Mouse (Mus musculus): ENCODE measurements around the gene Tmem116.

Tmem116 gene

GRCm38 (mm10) chr5:121451644-121452025 is at the start of gene Tmem116:
Gene Tmem116 (plus strand): TSS chr5:121451893.
- no peak for DNase-seq (ENCODE audit: low read depth)

- no peak for DNase-seq (ENCODE audit: low read depth)
Observed at GRCm38 (mm10) chr5:121407856-121408255, 43.8 kb upstream of the Tmem116 start.

- no peak for DNase-seq (ENCODE audit: low read depth)
Observed at GRCm38 (mm10) chr5:121410975-121411374, 40.7 kb upstream of the Tmem116 start.

GRCm38 (mm10) chr5:121420721-121421120 is 31.0 kb upstream of the Tmem116 start:
- DNase-seq (ENCODE audit: low read depth): no peak

- no peak for DNase-seq (ENCODE audit: low read depth)
Observed at GRCm38 (mm10) chr5:121422787-121423186, 28.9 kb upstream of the Tmem116 start.

- DNase-seq (ENCODE audit: low read depth): no peak
Observed at GRCm38 (mm10) chr5:121423297-121423696, 28.4 kb upstream of the Tmem116 start.

GRCm38 (mm10) chr5:121428954-121429353 is 22.7 kb upstream of the Tmem116 start:
- no peak for DNase-seq (ENCODE audit: low read depth)

- DNase-seq (ENCODE audit: low read depth): no peak
Observed at GRCm38 (mm10) chr5:121438131-121438530, 13.6 kb upstream of the Tmem116 start.

GRCm38 (mm10) chr5:121438756-121439155 is 12.9 kb upstream of the Tmem116 start:
- DNase-seq (ENCODE audit: low read depth): no peak

GRCm38 (mm10) chr5:121443548-121443947 is 8.1 kb upstream of the Tmem116 start:
- DNase-seq (ENCODE audit: low read depth): peak; percentile 61

GRCm38 (mm10) chr5:121444870-121445269 is 6.8 kb upstream of the Tmem116 start:
- no peak for DNase-seq (ENCODE audit: low read depth)

- peak; percentile 47 for DNase-seq (ENCODE audit: low read depth)
Observed at GRCm38 (mm10) chr5:121448450-121448849, 3.2 kb upstream of the Tmem116 start.

- peak; percentile 83 for DNase-seq (ENCODE audit: low read depth)
Observed at GRCm38 (mm10) chr5:121449976-121450375, 1.7 kb upstream of the Tmem116 start.

- no peak for DNase-seq (ENCODE audit: low read depth)
Observed at GRCm38 (mm10) chr5:121450476-121450875, 1.2 kb upstream of the Tmem116 start.

GRCm38 (mm10) chr5:121451203-121451602 is 490 bp upstream of the Tmem116 start:
- no peak for DNase-seq (ENCODE audit: low read depth)

GRCm38 (mm10) chr5:121452026-121452869 is 555 bp downstream of the Tmem116 start, which contains the start of gene Erp29:
Gene Erp29 (minus strand): TSS chr5:121452506.
- peak; percentile 99 for DNase-seq (ENCODE audit: low read depth)

- DNase-seq (ENCODE audit: low read depth): no peak
Observed at GRCm38 (mm10) chr5:121452906-121453305, 1.2 kb downstream of the Tmem116 start.

- DNase-seq (ENCODE audit: low read depth): no peak
Observed at GRCm38 (mm10) chr5:121453743-121454502, 2.2 kb downstream of the Tmem116 start.

- no peak for DNase-seq (ENCODE audit: low read depth)
Observed at GRCm38 (mm10) chr5:121454503-121454782, 2.8 kb downstream of the Tmem116 start.

- DNase-seq (ENCODE audit: low read depth): no peak
Observed at GRCm38 (mm10) chr5:121455510-121456265, 4.0 kb downstream of the Tmem116 start.

GRCm38 (mm10) chr5:121461339-121462170 is 9.9 kb downstream of the Tmem116 start:
- no peak for DNase-seq (ENCODE audit: low read depth)

- DNase-seq (ENCODE audit: low read depth): no peak
Observed at GRCm38 (mm10) chr5:121462171-121462502, 10.4 kb downstream of the Tmem116 start.

Measured in naive thymus-derived CD4-positive, alpha-beta T cell, adult 2 months (primary cell).